Mouse (Mus musculus) heart, embryonic 11.5 days (tissue): Measurements from ENCODE around the gene Rere. TPM values are rescaled to one million over a fixed set of nuclear protein-coding genes. Genes with fewer than 3 reads are reported as not detected.

Experiments
- ATAC-seq: fragments of 200-750 bp; cut with Nextera tagmentation; replicated peaks from 2 replicates; pipeline ENCODE4 v1.8.0; 2017; ENCODE audit warnings: moderate library complexity; ENCODE audit not compliant: insufficient number of reproducible peaks, low FRiP score, low TSS enrichment
- H3K27ac ChIP-seq: fragments of 300-500 bp; sonication (generic); 2 replicates; pipeline ENCODE4 v1.5.1; 2014; ENCODE audit warnings: mild to moderate bottlenecking, low read depth, low read length
- H3K27me3 ChIP-seq: fragments of 300-500 bp; sonication (generic); 2 replicates; pipeline ENCODE4 v1.6.1; 2014; ENCODE audit warnings: mild to moderate bottlenecking, low read length, mixed read lengths; ENCODE audit not compliant: control insufficient read depth, insufficient read depth
- H3K36me3 ChIP-seq: fragments of 300-500 bp; sonication (generic); 2 replicates; pipeline ENCODE4 v1.6.1; 2014; ENCODE audit warnings: mild to moderate bottlenecking, low read length, moderate library complexity, mixed read lengths; ENCODE audit not compliant: control insufficient read depth, insufficient read depth
- H3K4me1 ChIP-seq: fragments of 300-500 bp; sonication (generic); 2 replicates; pipeline ENCODE4 v1.6.1; 2014; ENCODE audit warnings: low read length; ENCODE audit not compliant: control insufficient read depth, insufficient read depth
- H3K4me2 ChIP-seq: fragments of 300-500 bp; sonication (generic); 2 replicates; pipeline ENCODE4 v1.6.1; 2014; ENCODE audit warnings: mild to moderate bottlenecking, moderate library complexity
- H3K4me3 ChIP-seq: fragments of 300-500 bp; sonication (generic); 2 replicates; pipeline ENCODE4 v1.5.1; 2014; ENCODE audit warnings: low read depth, low read length
- H3K9ac ChIP-seq: fragments of 300-500 bp; sonication (generic); 2 replicates; pipeline ENCODE4 v1.6.1; 2014; ENCODE audit warnings: mild to moderate bottlenecking, low read depth, low read length, moderate library complexity
- H3K9me3 ChIP-seq: fragments of 300-500 bp; sonication (generic); replicated peaks from 2 replicates; pipeline ENCODE4 v1.6.1; 2016; ENCODE audit warnings: low read length; ENCODE audit not compliant: control insufficient read depth
- WGBS: fragments of 180-500 bp; shearing (Covaris S2); extraction: QIAGEN DNeasy Blood & Tissue Kit; methylation state at CpG from one replicate; pipeline ENCODE4 v1.1.7; 2014; ENCODE audit not compliant: insufficient replicate concordance; 5-methylcytosine and 5-hydroxymethylcytosine counted together
- polyA plus RNA-seq: library from polyadenylated mRNA; unstranded; fragments of >200 nt; fragmentation: Nextera tagmentation; extraction: Ambion mirVana; gene quantifications from 2 replicates; pipeline ENCODE4 v1.2.1, GENCODE M21; 2014

The Rere gene
- polyA plus RNA-seq, 1 experiment from 2014 or later: 29.1 TPM

GRCm38 (mm10) chr4:150624214-150624823, 342.9 kb downstream of the Rere start:
- Histone ChIP-seq H3K4me2 (no peak overlapping the region), H3K9me3 (no peaks in the 10 kb centered on the region), H3K4me1 (0 out of 2 replicates have a peak, but pooled peaks cover 2% of the 10 kb centered on the region), H3K27ac (no peak overlapping the region), H3K4me3 (no peak overlapping the region), H3K27me3 (no peaks in the 10 kb centered on the region), H3K9ac (no peak overlapping the region), H3K36me3 (no peaks in the 10 kb centered on the region)
- ATAC-seq: no peak
- WGBS: 64% methylated on average over 11 of the region's 11 CpGs

GRCm38 (mm10) chr4:150624933-150625332, 343.5 kb downstream of the Rere start:
- no peak overlapping the region for H3K4me2 ChIP-seq
- no peak overlapping the region for H3K4me3 ChIP-seq
- no peak overlapping the region for H3K27ac ChIP-seq
- H3K36me3 ChIP-seq: no peaks in the 10 kb centered on the region
- 0 out of 2 replicates have a peak, but pooled peaks cover 2% of the 10 kb centered on the region for H3K4me1 ChIP-seq
- no peaks in the 10 kb centered on the region for H3K9me3 ChIP-seq
- WGBS: 68% methylated on average over 4 of the region's 4 CpGs
- ATAC-seq: no peak
- no peaks in the 10 kb centered on the region for H3K27me3 ChIP-seq
- H3K9ac ChIP-seq: no peak overlapping the region

DNA sequence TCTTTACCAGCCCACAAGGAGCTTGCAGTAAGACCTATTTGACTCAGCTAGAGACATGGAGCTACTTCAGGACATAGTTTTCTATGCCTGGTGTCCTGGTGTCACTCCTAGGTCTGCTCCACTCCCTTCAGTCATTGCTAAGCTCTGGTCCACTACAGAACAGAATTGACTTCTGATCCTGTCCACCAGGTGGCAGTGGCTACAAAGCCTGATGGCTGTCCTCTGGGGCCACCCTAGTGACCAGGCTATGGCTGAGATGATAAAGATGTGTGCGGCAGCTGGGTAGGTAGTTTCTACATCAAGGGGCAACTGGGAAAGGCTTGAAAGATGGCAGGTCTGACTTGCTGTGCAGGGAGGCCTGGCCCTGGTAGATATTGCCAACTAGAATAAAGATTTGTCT, 344.0 kb downstream of the Rere start:
- Histone ChIP-seq H3K4me1 (0 out of 2 replicates have a peak, but pooled peaks cover 2% of the 10 kb centered on the region), H3K4me3 (no peak overlapping the region), H3K9me3 (no peaks in the 10 kb centered on the region), H3K9ac (no peak overlapping the region), H3K36me3 (no peaks in the 10 kb centered on the region), H3K4me2 (no peak overlapping the region), H3K27ac (no peak overlapping the region), H3K27me3 (no peaks in the 10 kb centered on the region)
- 27% methylated on average over 1 of the region's 1 CpGs for WGBS
- ATAC-seq: no peak

DNA sequence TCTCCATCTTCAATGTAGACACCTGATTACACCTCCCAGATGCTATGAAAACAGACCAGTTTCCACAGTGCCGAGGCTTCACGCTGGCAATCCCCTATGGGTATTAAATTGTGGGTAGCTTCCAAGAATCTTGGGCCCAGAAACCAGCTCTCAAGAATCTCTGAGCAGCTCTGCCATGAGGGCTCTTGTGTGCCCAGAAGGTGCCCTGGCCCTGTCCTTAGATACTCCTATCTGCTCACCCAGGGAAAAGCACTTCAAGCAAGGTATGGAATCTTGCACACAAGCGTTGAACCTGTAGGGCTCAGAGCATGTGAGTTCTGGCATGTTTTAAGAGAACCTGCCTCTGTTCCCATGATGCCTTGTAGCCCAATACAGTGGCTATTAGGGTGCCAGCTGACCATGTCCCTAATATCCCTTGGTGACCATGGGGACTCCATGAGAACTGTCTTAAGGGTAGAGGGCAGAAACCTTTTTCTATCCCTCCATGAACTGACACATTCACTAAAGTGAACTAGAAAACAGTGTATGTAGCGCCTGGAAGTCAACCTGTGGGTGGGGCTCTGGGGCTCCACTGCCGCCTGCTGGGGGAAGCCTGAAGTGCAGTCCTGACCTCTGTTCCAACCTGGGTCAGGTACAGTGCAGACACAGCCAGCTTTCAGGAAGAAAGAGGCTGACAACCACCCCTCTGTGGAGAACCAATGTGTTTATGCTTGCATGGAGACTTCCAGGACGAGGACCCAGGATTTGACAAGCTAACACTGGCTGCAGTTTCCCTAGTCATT, 344.7 kb downstream of the Rere start:
- WGBS: 48% methylated on average over 6 of the region's 6 CpGs
- no peak overlapping the region for H3K27ac ChIP-seq
- H3K36me3 ChIP-seq: no peaks in the 10 kb centered on the region
- H3K4me3 ChIP-seq: no peak overlapping the region
- no peak overlapping the region for H3K9ac ChIP-seq
- H3K9me3 ChIP-seq: no peaks in the 10 kb centered on the region
- no peaks in the 10 kb centered on the region for H3K27me3 ChIP-seq
- H3K4me2 ChIP-seq: no peak overlapping the region
- no peak for ATAC-seq
- 0 out of 2 replicates have a peak, but pooled peaks cover 2% of the 10 kb centered on the region for H3K4me1 ChIP-seq

DNA sequence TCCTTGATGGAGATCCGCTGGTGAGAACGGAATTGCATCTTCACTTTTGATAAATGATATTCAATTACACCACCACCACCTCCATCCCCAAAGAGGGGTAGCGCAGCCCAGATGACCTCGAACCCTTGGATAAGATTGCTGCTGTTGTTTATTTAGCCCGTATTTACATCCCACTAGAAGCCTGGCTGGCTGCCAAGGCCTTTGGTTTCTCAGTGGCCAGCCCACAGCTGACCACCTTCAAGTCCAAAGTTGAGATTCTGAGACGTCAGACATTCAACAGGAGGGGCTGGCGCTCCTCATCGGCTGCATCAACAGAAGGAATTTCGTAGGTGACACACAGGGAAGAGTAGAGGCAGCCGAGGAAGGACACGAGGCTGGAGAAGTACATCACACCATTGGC, 347.8 kb downstream of the Rere start:
- Histone ChIP-seq H3K9me3 (no peaks in the 10 kb centered on the region), H3K4me1 (0 out of 2 replicates have a peak, but pooled peaks cover 2% of the 10 kb centered on the region), H3K9ac (no peak overlapping the region), H3K4me3 (no peak overlapping the region), H3K27ac (no peak overlapping the region), H3K27me3 (no peaks in the 10 kb centered on the region), H3K4me2 (no peak overlapping the region), H3K36me3 (no peaks in the 10 kb centered on the region)
- ATAC-seq: no peak
- WGBS: 71% methylated on average over 11 of the region's 11 CpGs

DNA sequence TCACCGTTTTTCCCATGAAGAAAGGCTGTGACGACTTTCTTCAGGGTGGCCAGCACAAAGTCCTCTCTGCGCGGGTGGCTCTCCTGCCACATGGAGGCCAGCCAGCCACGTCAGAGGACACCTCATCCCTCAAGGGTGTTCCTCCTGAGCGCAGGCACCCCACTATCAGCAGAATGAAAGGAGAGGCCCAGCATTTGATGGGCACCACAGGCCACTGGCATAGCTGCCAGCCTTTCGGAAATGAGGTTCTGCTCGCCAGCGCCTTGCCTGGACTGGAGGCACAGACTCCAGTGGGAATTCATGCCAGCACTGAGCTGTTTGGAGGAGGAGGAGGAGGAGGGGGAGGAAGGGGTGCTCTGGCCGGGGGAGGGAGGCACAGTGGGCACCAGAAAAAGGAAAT, 354.1 kb downstream of the Rere start:
- no peaks in the 10 kb centered on the region for H3K27me3 ChIP-seq
- 80% methylated on average over 10 of the region's 10 CpGs for WGBS
- no peaks in the 10 kb centered on the region for H3K4me1 ChIP-seq
- no peaks in the 10 kb centered on the region for H3K9me3 ChIP-seq
- no peak overlapping the region for H3K4me3 ChIP-seq
- H3K36me3 ChIP-seq: no peaks in the 10 kb centered on the region
- H3K9ac ChIP-seq: no peak overlapping the region
- no peak for ATAC-seq
- no peak overlapping the region for H3K4me2 ChIP-seq
- no peak overlapping the region for H3K27ac ChIP-seq

- Histone ChIP-seq H3K4me1 (no peaks in the 10 kb centered on the region), H3K9me3 (no peaks in the 10 kb centered on the region), H3K36me3 (no peaks in the 10 kb centered on the region), H3K27ac (no peak overlapping the region), H3K4me2 (no peak overlapping the region), H3K4me3 (no peak overlapping the region), H3K27me3 (no peaks in the 10 kb centered on the region), H3K9ac (no peak overlapping the region)
- ATAC-seq: no peak
- 74% methylated on average over 6 of the region's 6 CpGs for WGBS
These were observed 355.2 kb downstream of the Rere start for GRCm38 (mm10) chr4:150636635-150637034.

DNA sequence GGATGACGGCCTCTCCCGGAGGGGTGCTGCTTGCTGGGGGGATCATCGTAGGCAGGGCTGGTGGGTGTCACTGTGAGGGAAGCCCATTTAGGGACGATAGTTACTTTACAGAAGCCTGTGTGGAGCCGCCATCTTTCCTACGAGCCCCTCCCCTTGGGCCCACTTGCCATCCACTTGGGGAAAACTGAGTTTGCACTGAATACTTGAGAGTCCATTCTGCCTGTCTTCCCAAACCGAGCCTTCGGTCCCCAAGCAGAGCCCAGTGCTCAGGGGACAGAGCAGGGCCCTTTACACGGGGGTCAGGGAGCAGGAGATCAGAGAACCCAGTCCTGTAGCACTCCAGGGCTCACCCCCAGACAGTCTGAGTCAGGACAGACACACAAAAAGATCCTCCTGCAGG, 362.9 kb downstream of the Rere start:
- 91% methylated on average over 9 of the region's 9 CpGs for WGBS
- no peak overlapping the region for H3K27ac ChIP-seq
- H3K4me3 ChIP-seq: no peak overlapping the region
- H3K27me3 ChIP-seq: no peaks in the 10 kb centered on the region
- no peak overlapping the region for H3K4me2 ChIP-seq
- no peaks in the 10 kb centered on the region for H3K4me1 ChIP-seq
- no peaks in the 10 kb centered on the region for H3K36me3 ChIP-seq
- no peaks in the 10 kb centered on the region for H3K9me3 ChIP-seq
- ATAC-seq: no peak
- no peak overlapping the region for H3K9ac ChIP-seq
